Mouse (Mus musculus) midbrain, embryonic 10.5 days (tissue): ENCODE measurements at regions not wholly inside any gene's neighbourhood (a gene's known extent, or its start where the extent isn't known, plus 50 kb on each side); places are given as distances from the start of the nearest gene placed in this dataset.
A peak's percentile ranks its signal among the peaks of the same experiment; 100 is the strongest.

ENCODE experiments used
- DNase-seq: peaks from one replicate; pipeline ENCODE4 v3.0.0-alpha.2; 2017; ENCODE audit warnings: low spot score
- H3K27ac ChIP-seq: fragments of 300-500 bp; sonication (generic); replicated peaks from 2 replicates; pipeline ENCODE4 v1.5.1; 2016; ENCODE audit warnings: mild to moderate bottlenecking
- H3K27me3 ChIP-seq: fragments of 300-500 bp; sonication (generic); 2 replicates; pipeline ENCODE4 v1.6.1; 2016; ENCODE audit warnings: low read depth, mild to moderate bottlenecking; ENCODE audit not compliant: poor library complexity, severe bottlenecking
- H3K36me3 ChIP-seq: fragments of 300-500 bp; sonication (generic); 2 replicates; pipeline ENCODE4 v1.6.1; 2016; ENCODE audit warnings: mild to moderate bottlenecking, moderate library complexity
- H3K4me1 ChIP-seq: fragments of 300-500 bp; sonication (generic); 2 replicates; pipeline ENCODE4 v1.6.1; 2016
- H3K4me3 ChIP-seq: fragments of 300-500 bp; sonication (generic); 2 replicates; pipeline ENCODE4 v1.5.1; 2016; ENCODE audit warnings: mild to moderate bottlenecking, moderate library complexity
- H3K9me3 ChIP-seq: fragments of 300-500 bp; sonication (generic); replicated peaks from 2 replicates; pipeline ENCODE4 v1.6.1; 2016; ENCODE audit warnings: mild to moderate bottlenecking
- WGBS: fragments of 180-500 bp; shearing (Covaris S2); methylation state at CpG from one replicate; pipeline ENCODE4 v1.1.7; 2016; 5-methylcytosine and 5-hydroxymethylcytosine counted together

- no peaks in the 10 kb centered on the region for H3K9me3 ChIP-seq
Observed at GRCm38 (mm10) chr5:106789136-106789535, 92.0 kb upstream of the Zfp644 start.

GRCm38 (mm10) chr5:106785065-106785464, 88.0 kb upstream of the Zfp644 start:
- Histone ChIP-seq H3K9me3 (no peaks in the 10 kb centered on the region), H3K4me3 (no peak overlapping the region), H3K4me1 (peaks cover 17% of the 10 kb centered on the region), H3K36me3 (no peaks in the 10 kb centered on the region), H3K27me3 (peaks cover 12% of the 10 kb centered on the region), H3K27ac (no peak overlapping the region)
- peak; percentile 21 for DNase-seq
- 66% methylated on average over 2 of the region's 2 CpGs for WGBS

More at GRCm38 (mm10) chr5:106789136-106789535, 92.0 kb upstream of the Zfp644 start:
- Histone ChIP-seq H3K27ac (no peak overlapping the region), H3K27me3 (peaks cover 24% of the 10 kb centered on the region), H3K4me3 (no peak overlapping the region), H3K36me3 (no peaks in the 10 kb centered on the region), H3K4me1 (peaks cover 27% of the 10 kb centered on the region)
- no peak for DNase-seq
- WGBS: 60% methylated on average over 3 of the region's 3 CpGs

GRCm38 (mm10) chr5:106783864-106784609, 87.0 kb upstream of the Zfp644 start:
- peaks cover 17% of the 10 kb centered on the region for H3K4me1 ChIP-seq
- H3K27ac ChIP-seq: peak overlapping the region; percentile 33
- H3K27me3 ChIP-seq: peaks cover 12% of the 10 kb centered on the region
- DNase-seq: peak; percentile 22
- 21% methylated on average over 11 of the region's 11 CpGs for WGBS
- no peaks in the 10 kb centered on the region for H3K9me3 ChIP-seq
- no peaks in the 10 kb centered on the region for H3K36me3 ChIP-seq
- H3K4me3 ChIP-seq: peak overlapping the region; percentile 32; the same call in 1 of the 2 replicates

GRCm38 (mm10) chr5:106780749-106781148, 83.7 kb upstream of the Zfp644 start:
- DNase-seq: no peak
- WGBS: 92% methylated on average over 10 of the region's 10 CpGs

GRCm38 (mm10) chr5:106778176-106778781, 81.2 kb upstream of the Zfp644 start:
- Histone ChIP-seq H3K4me1 (peaks cover 37% of the 10 kb centered on the region), H3K4me3 (no peak overlapping the region), H3K27me3 (peaks cover 16% of the 10 kb centered on the region), H3K27ac (0 out of 2 replicates have a peak overlapping the region, but pooled peaks have one; percentile 2), H3K36me3 (no peaks in the 10 kb centered on the region), H3K9me3 (no peaks in the 10 kb centered on the region)
- DNase-seq: peak; percentile 21
- 16% methylated on average over 8 of the region's 8 CpGs for WGBS

More at GRCm38 (mm10) chr5:106780749-106781148, 83.7 kb upstream of the Zfp644 start:
- Histone ChIP-seq H3K9me3 (no peaks in the 10 kb centered on the region), H3K36me3 (no peaks in the 10 kb centered on the region), H3K27ac (no peak overlapping the region), H3K27me3 (peaks cover 20% of the 10 kb centered on the region), H3K4me3 (no peak overlapping the region), H3K4me1 (peaks cover 39% of the 10 kb centered on the region)

- H3K27ac ChIP-seq: no peak overlapping the region
- 49% methylated on average over 5 of the region's 5 CpGs for WGBS
- no peak for DNase-seq
- H3K36me3 ChIP-seq: no peaks in the 10 kb centered on the region
- H3K27me3 ChIP-seq: peaks cover 8% of the 10 kb centered on the region
- H3K4me1 ChIP-seq: peaks cover 57% of the 10 kb centered on the region
- no peak overlapping the region for H3K4me3 ChIP-seq
- H3K9me3 ChIP-seq: no peaks in the 10 kb centered on the region
Observed at GRCm38 (mm10) chr5:106775010-106775693, 78.1 kb upstream of the Zfp644 start.

- H3K4me3 ChIP-seq: no peak overlapping the region
- H3K27ac ChIP-seq: peak overlapping the region; percentile 57
- peaks cover 8% of the 10 kb centered on the region for H3K27me3 ChIP-seq
- no peaks in the 10 kb centered on the region for H3K9me3 ChIP-seq
- peaks cover 52% of the 10 kb centered on the region for H3K4me1 ChIP-seq
- WGBS: 44% methylated on average over 3 of the region's 3 CpGs
- no peaks in the 10 kb centered on the region for H3K36me3 ChIP-seq
- DNase-seq: peak; percentile 34
Observed at GRCm38 (mm10) chr5:106773201-106773934, 76.3 kb upstream of the Zfp644 start.

- WGBS: 91% methylated on average over 1 of the region's 1 CpGs
- Histone ChIP-seq H3K27me3 (no peaks in the 10 kb centered on the region; the same call in 1 of the 2 replicates), H3K27ac (no peak overlapping the region), H3K4me1 (peaks cover 36% of the 10 kb centered on the region), H3K4me3 (no peak overlapping the region), H3K36me3 (no peaks in the 10 kb centered on the region), H3K9me3 (no peaks in the 10 kb centered on the region)
- DNase-seq: no peak
Observed at GRCm38 (mm10) chr5:106771029-106771428, 73.9 kb upstream of the Zfp644 start.

GRCm38 (mm10) chr5:106765335-106765734, 68.2 kb upstream of the Zfp644 start:
- H3K27me3 ChIP-seq: no peaks in the 10 kb centered on the region
- H3K4me3 ChIP-seq: no peak overlapping the region
- no peak overlapping the region for H3K27ac ChIP-seq
- no peaks in the 10 kb centered on the region for H3K4me1 ChIP-seq
- WGBS: 89% methylated on average over 3 of the region's 3 CpGs
- no peaks in the 10 kb centered on the region for H3K9me3 ChIP-seq
- no peaks in the 10 kb centered on the region for H3K36me3 ChIP-seq
- no peak for DNase-seq

GRCm38 (mm10) chr5:106763283-106763682, 66.2 kb upstream of the Zfp644 start:
- Histone ChIP-seq H3K4me3 (no peak overlapping the region), H3K27me3 (peaks cover 14% of the 10 kb centered on the region), H3K36me3 (no peaks in the 10 kb centered on the region), H3K9me3 (no peaks in the 10 kb centered on the region), H3K4me1 (peaks cover under 1% of the 10 kb centered on the region; the same call in 1 of the 2 replicates), H3K27ac (no peak overlapping the region)
- 79% methylated on average over 3 of the region's 3 CpGs for WGBS
- no peak for DNase-seq

GRCm38 (mm10) chr5:106758036-106758435, 60.9 kb upstream of the Zfp644 start:
- no peaks in the 10 kb centered on the region for H3K36me3 ChIP-seq
- peaks cover 28% of the 10 kb centered on the region for H3K27me3 ChIP-seq
- no peaks in the 10 kb centered on the region for H3K9me3 ChIP-seq
- peak overlapping the region; percentile 49 for H3K4me3 ChIP-seq
- WGBS: 4% methylated on average over 16 of the region's 16 CpGs
- H3K27ac ChIP-seq: peak overlapping the region; percentile 87; the same call in 1 of the 2 replicates
- peaks cover 22% of the 10 kb centered on the region for H3K4me1 ChIP-seq
- DNase-seq: no peak

GRCm38 (mm10) chr5:106757436-106757835, 60.3 kb upstream of the Zfp644 start:
- WGBS: under 1% methylated on average over 14 of the region's 14 CpGs
- Histone ChIP-seq H3K27me3 (peaks cover 28% of the 10 kb centered on the region), H3K9me3 (no peaks in the 10 kb centered on the region), H3K27ac (peak overlapping the region; percentile 87), H3K4me3 (peak overlapping the region; percentile 49), H3K36me3 (no peaks in the 10 kb centered on the region), H3K4me1 (peaks cover 22% of the 10 kb centered on the region)
- peak; percentile 49 for DNase-seq
